Mouse (Mus musculus) hindbrain, embryonic 14.5 days (tissue): ENCODE data around the gene Gtf2e1. TPM values are rescaled to one million over a fixed set of nuclear protein-coding genes. Genes with fewer than 3 reads are reported as not detected.
A peak's percentile ranks its signal among the peaks of the same experiment; 100 is the strongest.

Experiments used
- ATAC-seq: fragments of 200-750 bp; cut with Nextera tagmentation; 2 replicates; pipeline ENCODE4 v1.8.0; 2017; ENCODE audit warnings: moderate number of reproducible peaks, mild to moderate bottlenecking, moderate TSS enrichment, moderate library complexity; ENCODE audit not compliant: low FRiP score
- DNase-seq: peaks from one replicate; pipeline ENCODE4 v3.0.0-alpha.2; 2015; ENCODE audit warnings: low spot score
- H3K27ac ChIP-seq: fragments of 300-500 bp; sonication (generic); 2 replicates; pipeline ENCODE4 v1.5.1; 2014; ENCODE audit warnings: mild to moderate bottlenecking, moderate library complexity
- H3K27me3 ChIP-seq: fragments of 300-500 bp; sonication (generic); 2 replicates; pipeline ENCODE4 v1.6.1; 2014; ENCODE audit warnings: mild to moderate bottlenecking, low read length, mixed read lengths; ENCODE audit not compliant: control insufficient read depth, insufficient read depth
- H3K36me3 ChIP-seq: fragments of 300-500 bp; sonication (generic); replicated peaks from 2 replicates; pipeline ENCODE4 v1.6.1; 2014; ENCODE audit not compliant: control insufficient read depth, insufficient read depth
- H3K4me1 ChIP-seq: fragments of 300-500 bp; sonication (generic); replicated peaks from 2 replicates; pipeline ENCODE4 v1.6.1; 2014; ENCODE audit warnings: antibody characterized with exemption, low read length, mixed read lengths; ENCODE audit not compliant: control insufficient read depth, insufficient read depth
- H3K4me2 ChIP-seq: fragments of 300-500 bp; sonication (generic); replicated peaks from 2 replicates; pipeline ENCODE4 v1.6.1; 2014; ENCODE audit warnings: mild to moderate bottlenecking, moderate library complexity
- H3K4me3 ChIP-seq: fragments of 300-500 bp; sonication (generic); replicated peaks from 2 replicates; pipeline ENCODE4 v1.5.1; 2014; ENCODE audit warnings: mild to moderate bottlenecking, low read length
- H3K9ac ChIP-seq: fragments of 300-500 bp; sonication (generic); 2 replicates; pipeline ENCODE4 v1.6.1; 2014
- H3K9me3 ChIP-seq: fragments of 300-500 bp; sonication (generic); 2 replicates; pipeline ENCODE4 v1.6.1; 2016; ENCODE audit warnings: low read length; ENCODE audit not compliant: control insufficient read depth
- WGBS: fragments of 180-500 bp; shearing (Covaris S2); extraction: QIAGEN DNeasy Blood & Tissue Kit; methylation state at CpG from one replicate; pipeline ENCODE4 v1.1.7; 2014; 5-methylcytosine and 5-hydroxymethylcytosine counted together
- polyA plus RNA-seq: library from polyadenylated mRNA; unstranded; fragments of >200 nt; fragmentation: Nextera tagmentation; extraction: Ambion mirVana; gene quantifications from 2 replicates; pipeline ENCODE4 v1.2.1, GENCODE M21; 2014

Gene Gtf2e1
- polyA plus RNA-seq, 1 experiment from 2014 or later: 29.0 TPM

GRCm38 (mm10) chr16:37552824-37553223, 13.2 kb upstream of the Gtf2e1 start:
- no peak overlapping the region for H3K9ac ChIP-seq
- H3K4me3 ChIP-seq: no peak overlapping the region
- 0 out of 2 replicates have a peak, but pooled peaks cover 8% of the 10 kb centered on the region for H3K4me1 ChIP-seq
- no peak overlapping the region for H3K4me2 ChIP-seq
- ATAC-seq: no peak
- H3K27ac ChIP-seq: no peak overlapping the region
- no peak for DNase-seq
- H3K36me3 ChIP-seq: peaks cover 4% of the 10 kb centered on the region
- H3K27me3 ChIP-seq: no peaks in the 10 kb centered on the region
- H3K9me3 ChIP-seq: no peaks in the 10 kb centered on the region
- over 99% methylated on average over 3 of the region's 3 CpGs for WGBS

DNA sequence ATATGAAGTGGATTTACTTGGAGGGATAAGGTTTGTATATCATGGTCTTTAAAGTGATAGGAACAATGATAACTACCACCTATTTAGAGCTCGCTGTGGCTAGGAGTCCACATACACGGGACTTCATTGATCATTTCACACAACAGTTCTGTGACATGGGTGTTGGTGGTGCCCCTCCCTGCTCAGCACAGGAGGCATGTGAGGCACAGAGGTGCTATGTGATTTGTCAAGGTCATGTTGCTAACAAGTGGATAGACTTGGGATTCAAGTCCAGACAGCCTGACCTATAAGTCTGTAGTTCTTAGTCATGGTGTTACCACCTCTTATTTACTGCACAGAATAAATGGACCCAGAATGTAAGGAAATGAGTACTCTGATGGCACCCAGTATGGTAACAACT, 11.4 kb upstream of the Gtf2e1 start:
- Histone ChIP-seq H3K9ac (no peak overlapping the region), H3K27me3 (no peaks in the 10 kb centered on the region), H3K4me3 (no peak overlapping the region), H3K27ac (no peak overlapping the region), H3K4me2 (no peak overlapping the region), H3K36me3 (no peaks in the 10 kb centered on the region), H3K9me3 (no peaks in the 10 kb centered on the region), H3K4me1 (peaks cover 10% of the 10 kb centered on the region; the same call in 1 of the 2 replicates)
- 73% methylated on average over 2 of the region's 2 CpGs for WGBS
- ATAC-seq (no peak), DNase-seq (no peak)

DNA sequence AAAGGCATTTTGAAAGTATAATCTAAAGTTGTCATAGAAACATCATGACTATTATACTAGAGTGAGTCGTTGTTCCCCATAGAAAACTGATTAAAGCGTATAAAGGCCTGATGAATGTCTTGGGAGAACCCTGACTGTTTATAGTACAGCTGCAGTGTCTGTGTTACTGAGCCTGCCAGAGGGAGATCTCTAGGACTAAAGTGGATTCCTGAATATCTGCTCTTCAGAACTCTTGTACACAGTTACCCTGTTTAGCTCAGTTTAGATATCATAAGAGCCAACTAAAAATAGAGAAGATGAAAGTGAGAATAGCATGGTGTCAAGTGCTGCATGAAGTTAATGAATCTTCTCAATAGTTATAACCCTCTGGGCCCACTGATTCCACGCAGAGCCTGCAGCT, 10.7 kb upstream of the Gtf2e1 start:
- 44% methylated on average over 3 of the region's 3 CpGs for WGBS
- H3K4me1 ChIP-seq: peaks cover 13% of the 10 kb centered on the region; the same call in 1 of the 2 replicates
- H3K36me3 ChIP-seq: no peaks in the 10 kb centered on the region
- H3K9me3 ChIP-seq: no peaks in the 10 kb centered on the region
- H3K4me3 ChIP-seq: no peak overlapping the region
- H3K9ac ChIP-seq: no peak overlapping the region
- H3K27me3 ChIP-seq: no peaks in the 10 kb centered on the region
- H3K27ac ChIP-seq: no peak overlapping the region
- ATAC-seq (peak; percentile 40; the same call in 1 of the 2 replicates), DNase-seq (no peak)
- no peak overlapping the region for H3K4me2 ChIP-seq

- Histone ChIP-seq H3K27me3 (no peaks in the 10 kb centered on the region), H3K9me3 (no peaks in the 10 kb centered on the region), H3K4me1 (peaks cover 13% of the 10 kb centered on the region; the same call in 1 of the 2 replicates), H3K4me3 (no peak overlapping the region), H3K36me3 (peaks cover 5% of the 10 kb centered on the region; the same call in 1 of the 2 replicates), H3K4me2 (no peak overlapping the region), H3K9ac (no peak overlapping the region), H3K27ac (peak overlapping the region; percentile 51; the same call in 1 of the 2 replicates)
- 68% methylated on average over 5 of the region's 5 CpGs for WGBS
- DNase-seq (no peak), ATAC-seq (no peak)
These were observed 6.7 kb upstream of the Gtf2e1 start for GRCm38 (mm10) chr16:37546312-37546711.

DNA sequence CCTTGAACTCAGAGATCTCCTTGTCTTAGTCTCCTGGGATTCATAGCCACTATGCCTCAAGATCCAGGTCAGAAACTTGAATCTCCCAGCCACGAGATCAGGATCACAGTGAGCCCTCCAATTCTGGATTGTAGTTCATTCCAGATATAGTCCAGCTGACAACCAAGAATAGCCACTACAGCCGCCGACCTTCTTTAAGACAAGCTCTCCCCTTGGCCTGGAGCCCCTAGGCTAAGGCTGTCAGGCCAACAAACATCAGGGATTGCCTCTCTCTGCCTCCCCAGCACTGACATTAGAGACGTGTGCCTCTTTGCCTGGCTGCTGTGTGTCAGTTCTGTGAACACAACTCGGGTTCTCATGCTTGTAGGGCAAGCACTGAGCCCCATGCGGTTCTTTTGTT, 1.2 kb upstream of the Gtf2e1 start:
- Histone ChIP-seq H3K9ac (no peak overlapping the region), H3K27me3 (no peaks in the 10 kb centered on the region), H3K9me3 (no peaks in the 10 kb centered on the region), H3K4me1 (peaks cover 18% of the 10 kb centered on the region), H3K36me3 (peaks cover 5% of the 10 kb centered on the region; the same call in 1 of the 2 replicates), H3K4me3 (no peak overlapping the region), H3K27ac (no peak overlapping the region), H3K4me2 (peak overlapping the region; percentile 58)
- 84% methylated on average over 6 of the region's 6 CpGs for WGBS
- DNase-seq (no peak), ATAC-seq (no peak)

GRCm38 (mm10) chr16:37539240-37539610, 364 bp downstream of the Gtf2e1 start:
- Histone ChIP-seq H3K4me1 (peaks cover 17% of the 10 kb centered on the region), H3K36me3 (peaks cover 18% of the 10 kb centered on the region), H3K4me2 (peak overlapping the region; percentile 82), H3K9ac (peak overlapping the region; percentile 94), H3K9me3 (no peaks in the 10 kb centered on the region), H3K27me3 (no peaks in the 10 kb centered on the region), H3K27ac (peak overlapping the region; percentile 93), H3K4me3 (peak overlapping the region; percentile 91)
- peak; percentile 68 for ATAC-seq
- WGBS: under 1% methylated on average over 22 of the region's 22 CpGs
- peak; percentile 50 for DNase-seq

DNA sequence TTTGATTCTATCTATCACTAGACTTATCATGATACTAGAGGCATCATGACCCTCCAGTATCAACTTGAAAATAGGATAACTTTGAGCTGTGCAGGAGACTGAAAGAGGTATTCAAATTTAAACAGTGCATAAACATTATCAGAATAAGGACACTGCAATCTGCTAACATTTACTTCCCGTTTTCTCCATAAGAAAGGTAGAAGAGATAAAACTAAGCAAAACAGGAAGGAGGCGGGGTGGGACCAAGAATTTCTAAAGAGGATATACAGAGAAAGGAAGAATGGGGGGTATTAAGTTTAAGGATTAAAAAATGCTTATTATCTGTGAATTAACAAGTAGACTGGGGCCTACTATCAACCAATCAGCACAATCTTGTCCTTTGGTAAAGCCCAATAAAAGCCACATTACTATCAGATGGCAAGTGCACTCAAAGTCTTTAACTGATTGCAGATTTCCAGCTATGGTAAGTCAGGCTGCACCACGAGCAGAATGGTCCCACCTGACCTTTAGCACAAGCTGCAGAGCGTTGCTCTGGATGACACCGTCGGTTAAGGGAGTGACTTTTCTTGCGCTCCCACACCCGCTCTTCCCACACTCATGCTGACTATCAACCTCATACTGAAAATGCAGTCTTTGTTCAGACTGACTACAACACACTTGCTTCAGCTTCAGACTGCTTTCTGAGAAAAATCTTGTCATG, 6.1 kb downstream of the Gtf2e1 start:
- WGBS: 92% methylated on average over 8 of the region's 8 CpGs
- H3K9ac ChIP-seq: no peak overlapping the region
- DNase-seq (no peak), ATAC-seq (no peak)
- no peak overlapping the region for H3K4me3 ChIP-seq
- peaks cover 31% of the 10 kb centered on the region for H3K36me3 ChIP-seq
- H3K4me2 ChIP-seq: no peak overlapping the region
- H3K4me1 ChIP-seq: peaks cover 3% of the 10 kb centered on the region
- no peaks in the 10 kb centered on the region for H3K9me3 ChIP-seq
- H3K27me3 ChIP-seq: no peaks in the 10 kb centered on the region
- H3K27ac ChIP-seq: no peak overlapping the region

DNA sequence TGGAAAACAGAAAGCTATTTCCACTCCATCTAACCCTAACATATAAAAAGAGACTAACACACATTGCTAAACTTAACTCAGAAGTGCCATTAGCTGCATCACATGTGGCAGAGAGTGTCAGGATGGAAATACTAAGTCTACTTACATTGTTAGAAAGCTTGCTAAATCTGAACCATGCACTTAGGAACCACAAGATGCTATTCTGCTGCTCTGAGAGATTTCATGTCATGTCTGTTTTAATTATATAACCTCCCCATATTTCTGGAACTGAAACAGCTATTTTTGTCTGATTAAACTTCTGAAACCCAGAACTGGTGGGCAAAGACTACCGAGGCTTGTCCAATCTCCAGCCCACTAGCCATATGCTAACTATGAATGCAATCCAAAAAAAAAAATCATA, 7.5 kb downstream of the Gtf2e1 start:
- no peak for DNase-seq
- peaks cover 31% of the 10 kb centered on the region for H3K36me3 ChIP-seq
- H3K9me3 ChIP-seq: no peaks in the 10 kb centered on the region
- no peak overlapping the region for H3K9ac ChIP-seq
- H3K4me2 ChIP-seq: no peak overlapping the region
- no peak overlapping the region for H3K4me3 ChIP-seq
- H3K4me1 ChIP-seq: no peaks in the 10 kb centered on the region; the same call in 1 of the 2 replicates
- no peak overlapping the region for H3K27ac ChIP-seq
- H3K27me3 ChIP-seq: no peaks in the 10 kb centered on the region
- 96% methylated on average over 1 of the region's 1 CpGs for WGBS
- no peak for ATAC-seq

DNA sequence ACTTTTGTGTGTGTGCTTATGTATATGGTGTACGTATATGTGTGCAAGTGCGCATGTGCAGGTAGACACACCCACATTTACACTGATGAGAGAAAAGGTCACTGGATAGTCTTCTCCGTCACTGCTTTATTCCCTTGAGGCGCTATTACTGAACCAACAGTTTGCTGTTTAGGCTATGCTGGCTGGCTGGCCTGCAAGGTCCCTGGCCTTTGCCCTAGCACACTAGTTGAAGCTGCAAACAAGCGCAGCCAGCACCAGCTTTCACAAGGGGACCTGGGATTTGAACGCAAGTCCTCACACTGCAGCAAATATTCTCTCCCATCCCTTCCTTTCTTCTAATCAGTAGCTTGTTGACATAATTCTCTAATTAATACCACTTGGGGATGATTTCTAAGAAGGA, 9.4 kb downstream of the Gtf2e1 start:
- no peak overlapping the region for H3K9ac ChIP-seq
- H3K4me1 ChIP-seq: no peaks in the 10 kb centered on the region; the same call in 1 of the 2 replicates
- no peak for ATAC-seq
- peaks cover 26% of the 10 kb centered on the region for H3K36me3 ChIP-seq
- DNase-seq: no peak
- no peak overlapping the region for H3K27ac ChIP-seq
- H3K4me2 ChIP-seq: no peak overlapping the region
- no peak overlapping the region for H3K4me3 ChIP-seq
- H3K27me3 ChIP-seq: no peaks in the 10 kb centered on the region
- 84% methylated on average over 6 of the region's 6 CpGs for WGBS
- H3K9me3 ChIP-seq: no peaks in the 10 kb centered on the region
